Mouse (Mus musculus): Measurements from ENCODE around the gene Scgn.

DNA sequence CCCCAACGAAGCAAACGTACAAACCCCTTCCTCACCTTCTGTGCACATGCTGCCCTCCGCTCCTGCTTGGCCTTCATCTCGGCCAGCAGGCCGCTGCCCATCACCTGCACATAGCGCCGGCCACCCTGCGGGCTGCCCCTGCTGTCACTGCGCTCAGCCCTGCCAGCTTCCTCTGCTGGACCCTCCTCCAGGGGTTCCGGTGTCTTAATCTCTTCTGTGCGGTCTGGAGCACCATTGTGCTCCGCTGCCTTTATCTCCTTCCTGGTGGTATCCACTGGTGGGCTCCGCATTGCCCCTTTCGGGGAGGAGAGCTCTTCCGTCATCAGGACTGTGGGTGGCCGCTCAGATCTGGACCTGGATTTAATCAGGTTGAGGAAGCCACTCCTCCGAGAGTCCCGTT is 45.1 kb upstream of the Scgn start:
- TF ChIP-seq GATA1 (IDR thresholded peaks at IDR 0.05; ENCODE audit: borderline replicate concordance, low read length) (no peak), FLI1 (IDR thresholded peaks at IDR 0.05; ENCODE audit: low read length) (no peak)

All from megakaryocyte, embryonic 14.5 days (primary cell).